Mouse (Mus musculus): Measurements from ENCODE around the gene Gm17387. TPM values are rescaled to one million over a fixed set of nuclear protein-coding genes. Genes with fewer than 3 reads are reported as not detected.

The Gm17387 gene
- polyA plus RNA-seq, 1 experiment from 2014 or later, result not detected

GRCm38 (mm10) chr7:141040867-141041606 lies 12.1 kb downstream of the Gm17387 start:
- Histone ChIP-seq H3K9ac (no peak overlapping the region; the same call in 1 of the 2 replicates), H3K4me2 (replicated peaks) (peak overlapping the region; percentile 32), H3K27ac (peak overlapping the region; percentile 66), H3K4me1 (peaks cover 3% of the 10 kb centered on the region; the same call in 1 of the 2 replicates), H3K4me3 (no peak overlapping the region), H3K9me3 (no peaks in the 10 kb centered on the region), H3K36me3 (no peaks in the 10 kb centered on the region), H3K27me3 (no peaks in the 10 kb centered on the region)
- 38% methylated on average over 6 of the region's 9 CpGs for WGBS
- no peak for ATAC-seq (ENCODE audit: insufficient number of reproducible peaks, insufficient read depth, low FRiP score, low TSS enrichment)

GRCm38 (mm10) chr7:141041661-141042060 lies 12.7 kb downstream of the Gm17387 start:
- Histone ChIP-seq H3K9me3 (no peaks in the 10 kb centered on the region), H3K4me2 (replicated peaks) (no peak overlapping the region), H3K9ac (no peak overlapping the region), H3K36me3 (no peaks in the 10 kb centered on the region), H3K27me3 (no peaks in the 10 kb centered on the region), H3K27ac (peak overlapping the region; percentile 66), H3K4me1 (peaks cover 3% of the 10 kb centered on the region; the same call in 1 of the 2 replicates), H3K4me3 (no peak overlapping the region)
- no peak for ATAC-seq (ENCODE audit: insufficient number of reproducible peaks, insufficient read depth, low FRiP score, low TSS enrichment)
- 11% methylated on average over 5 of the region's 5 CpGs for WGBS

- WGBS, result 41% methylated on average over 4 of the region's 4 CpGs
- 0 out of 2 replicates have a peak overlapping the region, but pooled peaks have one; percentile 57 for H3K27ac ChIP-seq
- H3K4me2 ChIP-seq (replicated peaks), result no peak overlapping the region
- peaks cover 11% of the 10 kb centered on the region for H3K4me1 ChIP-seq
- H3K9me3 ChIP-seq, result no peaks in the 10 kb centered on the region
- no peaks in the 10 kb centered on the region for H3K27me3 ChIP-seq
- no peak overlapping the region for H3K4me3 ChIP-seq
- H3K9ac ChIP-seq, result peak overlapping the region; percentile 24; the same call in 1 of the 2 replicates
- H3K36me3 ChIP-seq, result no peaks in the 10 kb centered on the region
- ATAC-seq (ENCODE audit: insufficient number of reproducible peaks, insufficient read depth, low FRiP score, low TSS enrichment), result no peak
Observed at GRCm38 (mm10) chr7:141042539-141042938, 13.6 kb downstream of the Gm17387 start.

- Histone ChIP-seq H3K4me3 (no peak overlapping the region), H3K27me3 (no peaks in the 10 kb centered on the region), H3K9ac (no peak overlapping the region), H3K4me2 (replicated peaks) (peak overlapping the region; percentile 67), H3K36me3 (no peaks in the 10 kb centered on the region), H3K9me3 (no peaks in the 10 kb centered on the region), H3K4me1 (peaks cover 17% of the 10 kb centered on the region; the same call in 1 of the 2 replicates), H3K27ac (peak overlapping the region; percentile 58; the same call in 1 of the 2 replicates)
- 69% methylated on average over 6 of the region's 6 CpGs for WGBS
- 0 out of 2 replicates have a peak, but pooled peaks have one; percentile 1 for ATAC-seq (ENCODE audit: insufficient number of reproducible peaks, insufficient read depth, low FRiP score, low TSS enrichment)
Observed at GRCm38 (mm10) chr7:141046931-141047580, 18.1 kb downstream of the Gm17387 start.

- H3K27me3 ChIP-seq, result no peaks in the 10 kb centered on the region
- peaks cover 17% of the 10 kb centered on the region; the same call in 1 of the 2 replicates for H3K4me1 ChIP-seq
- no peaks in the 10 kb centered on the region for H3K36me3 ChIP-seq
- peak overlapping the region; percentile 35 for H3K9ac ChIP-seq
- H3K4me3 ChIP-seq, result peak overlapping the region; percentile 30
- peak overlapping the region; percentile 67 for H3K4me2 ChIP-seq (replicated peaks)
- no peaks in the 10 kb centered on the region for H3K9me3 ChIP-seq
- 6% methylated on average over 15 of the region's 19 CpGs for WGBS
- peak; percentile 77 for ATAC-seq (ENCODE audit: insufficient number of reproducible peaks, insufficient read depth, low FRiP score, low TSS enrichment)
- H3K27ac ChIP-seq, result peak overlapping the region; percentile 69
Observed at GRCm38 (mm10) chr7:141047581-141048225, 18.8 kb downstream of the Gm17387 start.

GRCm38 (mm10) chr7:141048226-141049218 lies 19.6 kb downstream of the Gm17387 start:
- Histone ChIP-seq H3K27ac (peak overlapping the region; percentile 69; the same call in 1 of the 2 replicates), H3K4me1 (peaks cover 17% of the 10 kb centered on the region; the same call in 1 of the 2 replicates), H3K27me3 (no peaks in the 10 kb centered on the region), H3K4me2 (replicated peaks) (peak overlapping the region; percentile 67), H3K9ac (peak overlapping the region; percentile 35), H3K4me3 (peak overlapping the region; percentile 30), H3K36me3 (no peaks in the 10 kb centered on the region), H3K9me3 (no peaks in the 10 kb centered on the region)
- WGBS, result 10% methylated on average over 21 of the region's 21 CpGs
- peak; percentile 85 for ATAC-seq (ENCODE audit: insufficient number of reproducible peaks, insufficient read depth, low FRiP score, low TSS enrichment)

- Histone ChIP-seq H3K36me3 (no peaks in the 10 kb centered on the region), H3K9me3 (no peaks in the 10 kb centered on the region), H3K27ac (no peak overlapping the region), H3K9ac (no peak overlapping the region), H3K27me3 (no peaks in the 10 kb centered on the region), H3K4me2 (replicated peaks) (no peak overlapping the region), H3K4me1 (peaks cover 17% of the 10 kb centered on the region; the same call in 1 of the 2 replicates), H3K4me3 (no peak overlapping the region)
- ATAC-seq (ENCODE audit: insufficient number of reproducible peaks, insufficient read depth, low FRiP score, low TSS enrichment), result no peak
- WGBS, result 92% methylated on average over 2 of the region's 2 CpGs
Observed at GRCm38 (mm10) chr7:141049326-141049725, 20.4 kb downstream of the Gm17387 start.

GRCm38 (mm10) chr7:141051060-141051685 lies 22.2 kb downstream of the Gm17387 start:
- Histone ChIP-seq H3K27ac (no peak overlapping the region), H3K9ac (no peak overlapping the region), H3K9me3 (no peaks in the 10 kb centered on the region), H3K4me1 (peaks cover 17% of the 10 kb centered on the region; the same call in 1 of the 2 replicates), H3K4me3 (no peak overlapping the region), H3K4me2 (replicated peaks) (no peak overlapping the region), H3K36me3 (no peaks in the 10 kb centered on the region), H3K27me3 (no peaks in the 10 kb centered on the region)
- 66% methylated on average over 17 of the region's 17 CpGs for WGBS
- no peak for ATAC-seq (ENCODE audit: insufficient number of reproducible peaks, insufficient read depth, low FRiP score, low TSS enrichment)

- H3K27ac ChIP-seq, result no peak overlapping the region
- H3K27me3 ChIP-seq, result no peaks in the 10 kb centered on the region
- no peaks in the 10 kb centered on the region for H3K9me3 ChIP-seq
- peaks cover 14% of the 10 kb centered on the region; the same call in 1 of the 2 replicates for H3K4me1 ChIP-seq
- no peaks in the 10 kb centered on the region for H3K36me3 ChIP-seq
- H3K9ac ChIP-seq, result no peak overlapping the region
- no peak overlapping the region for H3K4me2 ChIP-seq (replicated peaks)
- no peak for ATAC-seq (ENCODE audit: insufficient number of reproducible peaks, insufficient read depth, low FRiP score, low TSS enrichment)
- no peak overlapping the region for H3K4me3 ChIP-seq
- 91% methylated on average over 4 of the region's 4 CpGs for WGBS
Observed at GRCm38 (mm10) chr7:141052016-141052415, 23.1 kb downstream of the Gm17387 start.

GRCm38 (mm10) chr7:141052421-141052820 lies 23.5 kb downstream of the Gm17387 start:
- no peak for ATAC-seq (ENCODE audit: insufficient number of reproducible peaks, insufficient read depth, low FRiP score, low TSS enrichment)
- 85% methylated on average over 2 of the region's 2 CpGs for WGBS

More at GRCm38 (mm10) chr7:141052421-141052820, 23.5 kb downstream of the Gm17387 start:
- no peaks in the 10 kb centered on the region for H3K36me3 ChIP-seq
- H3K9me3 ChIP-seq, result no peaks in the 10 kb centered on the region
- H3K4me3 ChIP-seq, result no peak overlapping the region
- H3K27me3 ChIP-seq, result no peaks in the 10 kb centered on the region
- no peak overlapping the region for H3K4me2 ChIP-seq (replicated peaks)
- H3K27ac ChIP-seq, result no peak overlapping the region
- peaks cover 10% of the 10 kb centered on the region; the same call in 1 of the 2 replicates for H3K4me1 ChIP-seq
- H3K9ac ChIP-seq, result no peak overlapping the region

All from embryonic facial prominence, embryonic 12.5 days (tissue).